Mouse (Mus musculus) ES-Bruce4 (cell line): ENCODE measurements at regions not wholly inside any gene's neighbourhood (a gene's known extent, or its start where the extent isn't known, plus 50 kb on each side); places are given as distances from the start of the nearest gene placed in this dataset.

ENCODE experiments used
- H3K27ac ChIP-seq: 2 replicates; pipeline ENCODE4 v1.5.1; 2012; ENCODE audit warnings: low read length, inconsistent platforms; ENCODE audit not compliant: insufficient read depth
- H3K27me3 ChIP-seq: 2 replicates; pipeline ENCODE4 v1.6.1; 2012; ENCODE audit warnings: mild to moderate bottlenecking, low read length, inconsistent platforms; ENCODE audit not compliant: control insufficient read depth, poor library complexity, insufficient read depth, severe bottlenecking
- H3K36me3 ChIP-seq: 2 replicates; pipeline ENCODE4 v1.6.1; 2012; ENCODE audit warnings: inconsistent platforms, mild to moderate bottlenecking, low read length, moderate library complexity; ENCODE audit not compliant: control insufficient read depth, poor library complexity, insufficient read depth, severe bottlenecking
- H3K4me1 ChIP-seq: one replicate; pipeline ENCODE4 v1.8.1; 2011; ENCODE audit warnings: low read length; ENCODE audit not compliant: control insufficient read depth, insufficient read depth
- H3K4me3 ChIP-seq: 2 replicates; pipeline ENCODE4 v1.5.1; 2011; ENCODE audit warnings: low read depth, mild to moderate bottlenecking, low read length
- H3K9ac ChIP-seq: 2 replicates; pipeline ENCODE4 v1.6.1; 2012; ENCODE audit warnings: low read depth, mild to moderate bottlenecking, inconsistent platforms; ENCODE audit not compliant: poor library complexity, severe bottlenecking
- H3K9me3 ChIP-seq: replicated peaks from 2 replicates; pipeline ENCODE4 v1.6.1; 2012; ENCODE audit warnings: mild to moderate bottlenecking, low read length, inconsistent platforms; ENCODE audit not compliant: control insufficient read depth, poor library complexity, insufficient read depth, severe bottlenecking
- CTCF ChIP-seq: IDR thresholded peaks from one replicate; pipeline ENCODE4 v1.8.1; 2011; ENCODE audit warnings: low read depth, low read length
- EP300 ChIP-seq: IDR thresholded peaks from 2 replicates; pipeline ENCODE4 v1.6.1; 2011; ENCODE audit warnings: low read depth, low read length; ENCODE audit not compliant: insufficient read depth
- POLR2A ChIP-seq: IDR thresholded peaks from one replicate; pipeline ENCODE4 v1.8.1; 2011; ENCODE audit warnings: low read length; ENCODE audit not compliant: insufficient read depth

DNA sequence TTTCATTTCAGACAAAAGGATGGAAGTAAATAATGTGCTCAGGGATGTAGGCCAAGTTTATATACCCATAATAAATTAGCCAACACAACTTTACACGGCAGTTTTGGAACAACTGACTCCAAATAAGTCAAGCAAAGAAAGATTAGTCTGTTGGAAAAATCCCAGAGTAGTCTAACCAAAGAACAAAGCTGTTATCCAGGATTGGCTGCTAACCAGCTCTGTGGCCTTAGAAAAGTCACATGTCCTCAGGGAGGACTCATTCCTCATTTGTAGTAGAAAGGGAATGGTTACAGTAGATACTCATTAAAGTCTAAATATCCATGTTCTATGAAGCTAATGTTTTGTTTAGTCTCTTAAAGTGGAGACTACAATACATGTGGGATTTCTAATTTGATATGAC lies 130.6 kb upstream of the Mid1 start:
- Histone ChIP-seq H3K4me1 (no peaks in the 10 kb centered on the region), H3K4me3 (no peak overlapping the region), H3K27me3 (no peaks in the 10 kb centered on the region), H3K27ac (no peak overlapping the region), H3K9ac (no peak overlapping the region), H3K36me3 (no peaks in the 10 kb centered on the region), H3K9me3 (no peaks in the 10 kb centered on the region)
- TF ChIP-seq EP300 (no peak), CTCF (no peak), POLR2A (no peak)

DNA sequence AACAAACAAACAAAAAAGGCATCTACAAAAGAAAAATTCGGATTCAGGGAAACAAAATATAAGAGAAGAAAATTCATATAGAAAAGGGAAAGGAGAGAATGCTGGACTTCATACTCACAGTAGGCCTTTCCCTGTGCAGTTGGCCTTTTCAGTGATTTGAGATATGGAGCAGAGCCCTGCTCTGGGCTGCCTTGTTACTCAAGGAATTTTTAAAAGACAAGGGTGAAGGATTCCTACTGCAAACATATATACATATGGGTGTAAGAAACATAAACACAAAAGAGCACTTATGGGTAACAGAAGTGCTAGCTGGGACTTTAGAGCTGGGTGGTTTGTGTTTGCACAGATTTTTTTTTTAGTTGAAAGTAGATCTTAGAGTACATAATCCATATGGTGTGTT lies 132.1 kb upstream of the Mid1 start:
- TF ChIP-seq CTCF (no peak), EP300 (no peak), POLR2A (no peak)
- no peak overlapping the region for H3K27ac ChIP-seq
- H3K4me3 ChIP-seq: no peak overlapping the region
- H3K27me3 ChIP-seq: no peaks in the 10 kb centered on the region
- no peaks in the 10 kb centered on the region for H3K9me3 ChIP-seq
- no peak overlapping the region for H3K9ac ChIP-seq
- no peaks in the 10 kb centered on the region for H3K4me1 ChIP-seq
- H3K36me3 ChIP-seq: no peaks in the 10 kb centered on the region

DNA sequence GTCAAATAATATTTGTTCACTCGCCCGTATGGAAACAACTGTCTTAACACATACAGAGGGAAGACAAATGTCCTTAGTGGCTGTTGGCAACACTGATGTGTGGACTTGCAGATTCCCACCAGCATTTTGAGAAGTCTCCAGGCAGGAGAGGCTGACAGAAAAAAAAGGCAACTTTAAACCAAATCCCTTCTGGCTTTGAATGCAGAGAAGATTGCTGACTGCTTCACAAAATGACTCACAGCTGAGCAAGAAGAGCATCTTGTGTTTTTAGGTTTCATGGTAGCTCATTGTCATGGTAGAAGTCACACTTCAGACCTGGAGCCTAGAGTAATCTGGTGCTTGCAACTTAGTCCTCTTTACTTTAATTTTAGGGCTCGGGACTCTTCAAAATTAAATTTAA lies 141.0 kb upstream of the Mid1 start:
- Histone ChIP-seq H3K9ac (no peak overlapping the region), H3K36me3 (no peaks in the 10 kb centered on the region), H3K27ac (no peak overlapping the region), H3K4me3 (no peak overlapping the region), H3K27me3 (no peaks in the 10 kb centered on the region), H3K4me1 (no peaks in the 10 kb centered on the region), H3K9me3 (no peaks in the 10 kb centered on the region)
- TF ChIP-seq CTCF (no peak), EP300 (no peak), POLR2A (no peak)

DNA sequence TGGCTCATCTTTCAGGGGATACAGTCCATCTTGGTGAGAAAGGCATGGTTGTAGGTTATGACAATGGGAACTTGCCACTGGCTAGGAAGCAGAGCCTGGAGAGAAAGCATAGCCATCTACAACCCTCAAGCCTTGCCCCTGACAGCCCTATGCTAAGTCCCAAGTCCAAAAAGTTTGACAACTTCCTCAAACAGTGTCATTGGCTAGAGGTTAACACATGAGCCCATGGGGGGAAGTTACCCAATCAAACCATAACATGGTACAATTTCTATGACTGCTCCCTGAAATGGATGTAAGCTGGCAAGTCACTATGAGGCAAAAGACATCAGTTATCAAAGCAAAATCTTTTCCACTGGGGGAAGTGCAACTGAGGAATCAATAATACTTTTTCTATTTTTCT lies 176.8 kb upstream of the Mid1 start:
- Histone ChIP-seq H3K9ac (no peak overlapping the region), H3K27ac (no peak overlapping the region), H3K9me3 (no peaks in the 10 kb centered on the region), H3K36me3 (no peaks in the 10 kb centered on the region), H3K27me3 (no peaks in the 10 kb centered on the region), H3K4me3 (no peak overlapping the region), H3K4me1 (no peaks in the 10 kb centered on the region)
- TF ChIP-seq POLR2A (no peak), CTCF (no peak), EP300 (no peak)

DNA sequence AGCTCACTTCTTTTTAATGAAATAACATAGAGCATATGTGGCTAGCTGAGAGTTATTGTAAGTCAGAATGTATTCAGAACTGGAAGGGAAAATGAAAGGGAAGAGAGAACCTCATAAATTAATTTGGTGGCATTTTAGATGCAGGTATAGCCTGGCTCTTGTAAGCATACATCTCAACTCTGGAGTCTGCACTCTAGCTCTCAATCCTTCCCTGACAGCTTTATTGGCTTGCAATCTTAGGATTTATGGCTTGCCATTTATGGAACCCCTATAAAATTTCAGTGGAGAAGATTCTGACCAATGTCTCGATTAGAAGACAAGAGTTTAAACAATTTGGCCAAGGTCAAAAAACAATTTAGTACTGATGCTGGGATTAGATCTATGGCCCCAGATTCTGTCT lies 173.4 kb upstream of the Hccs start:
- Histone ChIP-seq H3K27ac (no peak overlapping the region), H3K9ac (no peak overlapping the region), H3K9me3 (no peaks in the 10 kb centered on the region), H3K4me1 (no peaks in the 10 kb centered on the region), H3K27me3 (no peaks in the 10 kb centered on the region), H3K36me3 (no peaks in the 10 kb centered on the region), H3K4me3 (no peak overlapping the region)
- TF ChIP-seq CTCF: no peak
- no peak for TF ChIP-seq EP300
- TF ChIP-seq POLR2A: no peak

DNA sequence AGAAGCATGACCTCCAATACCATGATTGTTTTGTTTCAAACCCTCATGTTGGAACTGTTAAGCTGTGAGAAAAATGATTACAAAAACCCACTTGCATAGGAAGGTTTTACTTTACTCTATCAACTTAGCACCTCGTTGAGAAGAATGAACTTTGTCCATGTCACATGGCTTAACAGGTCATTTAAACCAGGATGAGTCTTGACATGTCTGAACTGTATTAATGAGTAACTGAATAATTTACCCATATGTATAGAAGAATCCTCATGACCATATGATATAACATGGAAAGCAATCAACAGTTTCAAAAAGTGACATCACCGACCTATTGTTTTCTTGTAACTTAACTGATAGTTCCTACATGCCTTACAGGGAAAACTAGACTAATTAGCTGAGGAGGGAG lies 153.3 kb upstream of the Hccs start:
- Histone ChIP-seq H3K9ac (no peak overlapping the region), H3K27me3 (no peaks in the 10 kb centered on the region), H3K4me3 (no peak overlapping the region), H3K27ac (no peak overlapping the region), H3K4me1 (no peaks in the 10 kb centered on the region), H3K36me3 (no peaks in the 10 kb centered on the region), H3K9me3 (no peaks in the 10 kb centered on the region)
- no peak for TF ChIP-seq POLR2A
- no peak for TF ChIP-seq CTCF
- no peak for TF ChIP-seq EP300
